Mouse (Mus musculus): ENCODE results near the gene AI854703. TPM values are rescaled to one million over a fixed set of nuclear protein-coding genes. Genes with fewer than 3 reads are reported as not detected.

The AI854703 gene
- total RNA-seq, 1 experiment from 2014 or later = 1.8 TPM

DNA sequence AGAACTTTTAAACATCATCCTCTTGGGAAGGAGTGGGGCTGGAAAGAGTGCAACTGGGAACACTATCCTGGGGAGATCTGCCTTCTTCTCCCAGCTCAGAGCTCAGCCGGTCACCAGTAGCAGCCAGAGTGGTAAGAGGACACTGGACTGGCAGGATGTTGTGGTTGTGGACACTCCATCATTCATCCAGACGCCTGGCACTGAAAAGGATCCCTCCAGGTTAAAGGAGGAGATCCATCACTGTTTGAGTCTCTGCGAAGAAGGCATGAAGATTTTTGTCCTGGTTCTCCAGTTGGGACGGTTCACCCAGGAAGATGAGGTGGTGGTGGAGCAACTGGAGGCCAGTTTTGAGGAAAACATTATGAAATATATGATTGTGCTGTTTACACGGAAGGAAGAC, 32.2 kb downstream of the AI854703 start:
- DNase-seq = no peak

DNA sequence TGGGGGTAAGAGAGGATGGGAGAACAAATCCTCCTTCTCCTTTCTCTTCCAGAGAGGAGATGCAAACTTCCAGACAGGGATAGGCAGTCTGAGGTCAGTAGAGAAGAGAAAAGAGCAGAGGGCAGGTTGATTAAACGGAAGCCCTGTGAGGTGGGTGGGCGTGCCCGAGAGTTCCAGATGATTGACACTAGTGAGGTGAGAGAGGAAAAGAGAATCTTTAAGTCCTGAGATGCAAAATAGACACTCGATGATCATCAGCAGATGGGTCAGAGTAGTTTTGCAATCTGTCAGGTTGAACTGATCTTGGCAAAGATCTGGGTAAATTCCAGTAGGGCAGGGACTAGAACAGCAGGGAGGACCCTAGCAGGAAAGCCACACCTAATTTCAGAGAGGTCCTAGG, 38.2 kb downstream of the AI854703 start:
- DNase-seq = no peak

DNA sequence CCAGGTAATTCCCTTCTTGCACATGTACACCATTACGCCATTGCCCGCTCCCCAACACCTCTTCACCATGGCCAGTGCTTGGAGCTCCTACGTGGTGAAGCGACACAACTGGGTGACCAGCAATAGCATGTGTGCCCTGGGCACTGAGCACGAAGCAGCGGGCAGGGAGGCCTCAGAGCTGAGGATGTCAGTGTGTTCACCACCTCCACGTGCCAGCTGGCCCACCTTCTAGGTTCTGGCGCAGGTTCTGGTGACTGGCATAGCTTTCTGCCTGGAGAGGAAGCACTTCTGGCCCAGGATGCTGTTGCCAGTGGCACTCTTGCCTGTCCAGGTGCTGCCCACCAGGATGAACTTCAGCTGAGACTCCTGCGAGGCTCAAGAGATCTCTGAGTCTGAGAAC, 38.9 kb downstream of the AI854703 start:
- DNase-seq = no peak

DNA sequence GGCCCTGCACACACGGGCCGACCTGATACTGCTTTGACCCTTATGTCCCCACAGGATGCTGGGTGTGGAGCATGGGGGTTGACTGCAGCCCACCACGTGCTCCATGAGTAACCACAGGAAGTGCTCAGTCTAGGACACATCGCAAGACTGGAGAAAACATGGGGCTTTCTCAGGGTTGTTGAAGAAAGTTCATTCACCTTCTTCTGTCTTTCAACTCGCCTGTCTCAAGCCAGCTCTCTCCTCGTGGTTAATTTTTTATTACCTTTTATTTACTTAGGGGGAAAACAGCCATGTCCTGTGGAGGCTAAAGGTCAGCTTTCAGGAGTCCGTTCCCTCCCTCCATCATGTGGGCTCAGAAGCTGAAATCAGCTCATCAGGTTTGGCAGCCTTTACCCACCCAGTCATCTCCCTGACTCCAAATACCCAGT, 39.6 kb downstream of the AI854703 start:
- DNase-seq = no peak

DNA sequence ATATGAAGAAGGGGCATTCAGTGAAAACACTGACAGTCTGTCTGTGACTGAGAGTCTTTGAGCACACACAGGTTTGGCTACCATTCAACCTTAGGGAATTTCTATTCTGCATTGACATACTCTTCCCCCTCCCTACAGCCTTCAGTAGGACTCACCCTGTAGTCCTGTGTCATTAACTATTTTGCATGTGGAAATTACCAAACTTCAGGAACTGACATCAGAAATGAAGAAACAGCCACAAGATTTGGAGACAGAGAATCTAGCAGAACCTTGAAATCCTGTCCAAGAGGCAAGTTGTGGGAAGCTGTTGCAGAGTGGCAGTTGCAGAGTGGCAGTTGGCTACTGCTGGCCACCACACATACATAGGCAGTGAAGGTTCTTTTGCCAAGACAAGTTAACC, 41.5 kb downstream of the AI854703 start:
- no peak for DNase-seq

DNA sequence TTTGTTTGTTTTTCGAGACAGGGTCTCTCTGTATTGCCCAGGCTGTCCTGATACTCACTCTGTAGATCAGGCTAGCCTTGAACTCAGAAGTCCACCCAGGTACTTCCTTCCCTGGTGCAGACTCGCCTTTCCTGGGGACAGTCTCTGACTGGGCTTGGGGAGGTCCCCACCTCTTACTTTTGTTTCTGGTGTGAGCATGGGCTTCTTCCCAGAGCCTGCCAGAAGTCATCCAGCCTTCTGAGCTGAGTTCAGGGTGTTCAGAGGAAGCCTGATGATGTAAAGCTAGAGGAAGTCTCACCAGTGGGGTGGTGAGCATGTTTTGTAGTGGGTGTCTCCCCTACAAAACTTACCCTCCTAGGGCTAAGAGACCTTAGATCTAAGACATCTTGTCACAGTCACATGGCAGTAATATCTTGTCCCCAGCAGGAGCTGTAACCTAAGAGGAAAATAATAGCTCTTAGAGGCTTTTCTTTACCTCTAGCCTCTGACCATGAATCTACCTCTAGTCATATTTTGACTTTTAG, 42.9 kb downstream of the AI854703 start:
- DNase-seq = no peak

DNA sequence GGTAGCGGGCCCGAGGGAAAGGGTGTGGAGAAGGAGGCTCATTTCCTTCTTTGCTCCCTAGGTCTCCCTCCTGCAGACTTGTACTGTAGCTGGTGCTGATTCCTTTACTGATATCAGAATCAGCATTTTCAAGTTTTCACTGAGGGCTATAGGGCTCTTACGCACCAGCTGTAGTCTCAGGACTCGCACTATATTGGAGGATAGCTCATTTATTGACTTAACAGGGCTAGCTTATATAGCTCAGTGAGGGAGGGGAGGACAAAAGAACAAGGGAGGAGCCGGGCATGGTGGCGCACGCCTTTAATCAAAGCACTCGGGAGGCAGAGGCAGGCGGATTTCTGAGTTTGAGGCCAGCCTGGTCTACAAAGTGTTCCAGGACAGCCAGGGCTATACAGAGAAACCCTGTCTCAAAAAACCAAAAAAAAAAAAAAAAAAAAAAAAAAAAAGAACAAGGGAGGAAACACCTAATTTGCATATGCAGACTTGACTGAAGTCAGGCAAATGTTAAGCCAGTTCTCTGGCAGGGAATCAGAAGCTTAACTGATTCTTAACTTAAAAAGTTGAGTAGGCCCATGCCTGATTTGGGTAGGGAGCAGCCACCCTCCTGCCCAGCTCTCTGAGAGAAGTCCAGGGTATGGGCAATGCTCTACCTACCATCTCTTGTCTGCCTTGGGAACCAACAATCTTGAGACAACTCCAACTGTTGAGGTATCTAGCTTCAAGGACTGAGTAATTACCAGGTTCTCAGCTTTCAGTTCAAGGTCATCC, 47.9 kb downstream of the AI854703 start:
- no peak for DNase-seq

DNA sequence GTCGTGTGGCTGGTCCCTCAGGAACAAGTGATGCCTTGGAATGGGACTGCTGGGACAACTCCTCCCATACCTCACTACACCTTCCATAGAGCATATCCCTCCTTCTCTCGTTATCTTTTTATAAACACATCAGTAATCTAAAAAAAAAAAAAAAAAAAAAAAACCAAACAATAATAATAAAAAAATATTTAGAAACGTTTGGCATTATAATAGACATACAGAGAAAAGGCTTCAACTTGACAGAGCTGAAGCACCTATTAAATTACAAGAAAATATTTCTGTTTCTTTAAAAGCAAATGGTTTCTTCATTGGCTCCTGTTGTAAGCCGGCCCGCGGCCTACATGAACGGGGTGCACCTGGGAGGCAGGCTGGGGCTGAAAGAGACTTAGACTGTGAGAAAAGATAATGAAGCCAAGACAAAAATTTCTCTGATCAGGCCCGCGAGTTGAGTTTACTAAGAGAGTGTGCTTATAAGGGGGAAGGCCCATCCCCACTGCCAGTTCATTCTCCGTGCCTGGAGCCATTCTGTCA, 48.9 kb downstream of the AI854703 start:
- no peak for DNase-seq

DNA sequence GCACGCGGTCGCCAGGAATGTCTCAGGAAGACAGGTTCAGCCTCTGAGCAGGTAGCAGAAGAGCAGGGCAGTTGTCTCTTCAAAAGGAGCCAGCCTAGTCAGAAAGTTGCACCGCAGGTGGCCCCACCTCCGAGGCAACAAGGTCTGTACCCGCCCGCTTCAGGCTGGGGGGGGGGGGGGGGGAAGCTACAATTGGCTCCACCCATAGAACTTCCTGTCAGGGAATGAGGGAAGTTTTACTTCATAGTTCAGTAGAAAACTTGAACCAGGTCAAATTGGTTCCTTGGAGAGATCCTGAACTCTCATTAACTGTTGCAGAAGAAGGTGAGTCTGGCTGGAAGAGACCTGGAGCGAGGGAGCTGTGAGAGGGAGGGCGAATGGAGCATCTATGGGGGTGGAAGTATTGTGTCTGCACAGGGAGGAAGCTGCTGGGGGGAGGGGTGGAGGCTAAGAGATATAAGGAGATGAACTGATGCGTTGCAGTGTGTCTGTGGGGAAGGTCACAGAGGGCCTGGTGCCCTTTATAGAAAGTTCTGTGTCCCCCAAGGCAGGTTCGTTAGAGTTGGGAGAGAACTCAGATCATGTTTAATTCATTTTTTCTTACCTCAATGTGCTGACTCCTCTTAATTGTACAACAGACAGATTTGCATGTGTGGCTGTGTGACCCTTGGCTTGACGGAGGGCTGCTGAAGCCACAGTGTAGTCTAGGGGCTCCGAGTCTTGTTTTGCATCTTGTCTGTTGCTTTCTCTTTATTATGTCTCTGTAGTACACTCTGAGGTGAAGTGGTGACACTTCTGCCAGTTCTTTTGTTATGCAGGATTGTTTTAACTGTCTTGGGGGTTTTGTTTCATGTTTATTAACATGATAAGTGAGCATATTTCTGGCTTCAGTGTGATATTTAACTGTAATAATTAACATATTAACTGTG, 49.6 kb downstream of the AI854703 start, which contains the start of gene Gimap9:
TSS of gene Gimap9 (plus strand) at position 199 of the 929 bp plus-strand sequence.
- peak; percentile 54 for DNase-seq

DNA sequence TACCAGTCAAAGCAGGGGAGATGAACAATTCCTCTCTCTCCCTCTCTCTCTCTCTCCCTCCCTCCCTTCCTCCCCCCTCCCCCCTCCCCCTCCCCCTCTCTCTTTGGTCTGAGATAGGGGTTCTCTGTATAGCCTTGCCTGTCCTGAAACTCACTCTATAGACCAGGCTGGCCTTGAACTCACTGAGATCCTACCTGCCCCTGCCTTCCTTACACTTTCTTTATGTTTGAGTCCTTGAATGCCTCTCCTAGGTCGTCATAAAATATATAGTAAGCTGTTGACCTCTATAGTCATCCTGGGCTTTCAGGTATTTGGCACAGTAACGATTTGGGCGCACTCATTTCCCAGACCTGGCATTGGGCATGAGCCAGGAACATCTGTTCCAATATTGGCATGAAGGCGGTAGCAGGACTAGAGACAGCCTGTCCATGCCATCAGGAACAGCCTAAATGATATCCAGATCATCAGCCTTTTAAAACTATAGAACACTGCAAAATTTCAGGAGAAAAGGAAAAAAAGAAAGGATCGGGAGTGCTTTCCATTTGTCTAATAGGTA, 50.4 kb downstream of the AI854703 start:
- no peak for DNase-seq

DNA sequence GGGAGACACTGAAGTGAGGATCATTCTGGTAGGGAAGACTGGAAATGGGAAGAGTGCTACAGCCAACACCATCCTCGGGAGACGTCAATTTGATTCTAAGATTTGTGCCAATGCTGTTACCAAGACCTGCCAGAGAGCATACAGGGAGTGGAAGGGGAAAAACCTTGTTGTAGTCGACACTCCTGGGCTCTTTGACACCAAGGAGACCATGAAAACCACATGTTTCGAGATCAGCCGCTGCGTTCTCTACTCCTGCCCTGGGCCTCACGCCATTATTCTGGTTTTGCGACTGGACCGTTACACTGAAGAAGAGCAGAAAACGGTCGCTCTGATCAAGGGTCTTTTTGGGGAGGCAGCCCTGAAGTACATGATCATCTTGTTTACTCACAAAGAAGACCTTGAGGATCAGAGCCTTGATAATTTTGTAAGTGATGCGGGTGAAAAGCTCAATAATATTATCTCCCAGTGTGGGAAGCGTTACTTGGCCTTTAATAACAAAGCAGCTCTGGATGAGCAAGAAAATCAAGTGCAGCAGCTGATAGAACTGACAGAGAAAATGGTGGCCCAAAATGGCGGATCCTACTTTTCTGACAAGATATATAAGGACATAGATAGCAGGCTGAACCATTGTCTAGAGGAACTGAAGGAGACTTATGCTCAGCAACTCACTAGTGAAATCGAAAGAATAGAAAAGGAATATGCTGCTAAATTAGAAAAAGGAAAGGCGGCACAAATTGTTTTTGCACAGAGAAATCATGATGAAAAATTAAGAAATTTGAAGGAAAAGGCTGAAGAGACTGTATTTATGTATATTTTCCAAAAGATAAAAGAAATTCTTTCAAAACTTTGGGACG, 51.2 kb downstream of the AI854703 start:
- DNase-seq = no peak

DNA sequence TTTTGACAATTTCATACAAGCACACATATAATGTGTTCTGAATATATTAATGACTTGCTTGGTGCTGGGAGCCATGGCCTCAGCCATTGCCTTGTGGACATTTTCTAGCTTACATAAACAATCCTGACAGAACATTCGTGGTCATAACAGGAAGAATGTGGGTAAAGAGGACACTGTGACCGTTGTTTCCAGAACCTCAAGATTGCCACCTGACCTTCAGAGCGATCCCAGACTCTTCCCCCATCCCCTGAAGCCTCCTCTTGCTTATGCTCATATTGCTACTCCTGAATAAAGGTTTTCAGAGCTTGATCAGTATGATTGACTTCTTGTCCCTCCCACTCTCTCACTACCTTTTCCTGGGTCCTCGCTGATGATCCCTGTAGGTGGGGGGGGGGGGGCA, 51.8 kb downstream of the AI854703 start:
- DNase-seq = no peak

DNA sequence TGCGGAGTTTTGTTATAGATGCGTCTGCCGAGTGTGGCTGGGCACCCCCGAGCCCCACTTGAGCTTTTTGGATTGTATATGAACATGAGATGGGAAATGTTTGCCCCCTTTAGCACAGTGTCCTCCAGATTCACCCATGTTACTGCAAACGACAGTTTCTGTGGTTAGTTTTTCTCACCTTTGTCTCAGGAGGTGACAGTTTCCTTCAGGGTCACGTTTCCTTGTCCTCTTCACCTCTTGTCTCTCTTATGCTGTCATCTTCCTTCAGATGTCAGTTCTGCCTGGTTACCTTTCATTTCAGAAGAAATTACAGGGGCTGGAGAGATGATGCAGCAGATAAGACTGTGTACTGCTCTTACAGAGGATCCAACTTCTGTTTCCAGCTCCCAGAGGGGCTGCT, 53.1 kb downstream of the AI854703 start:
- no peak for DNase-seq

DNA sequence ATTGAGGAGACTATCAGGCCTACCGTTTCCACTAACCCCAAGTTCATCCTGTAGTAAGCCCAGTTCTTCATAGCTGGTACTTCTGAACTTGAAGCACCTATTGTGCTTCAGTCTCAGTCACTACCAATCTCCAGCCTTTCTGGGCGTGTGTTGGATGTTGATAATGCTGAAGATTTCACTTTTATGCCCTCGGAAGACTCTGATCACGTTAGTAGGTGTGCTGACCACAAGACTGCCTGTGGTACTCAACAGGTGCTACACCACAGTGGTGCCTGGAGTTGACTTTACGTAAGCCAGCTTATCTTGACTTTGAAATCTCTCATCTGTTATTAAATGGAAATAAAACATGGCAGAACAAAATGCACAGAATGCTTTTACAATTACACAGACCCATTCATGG, 53.9 kb downstream of the AI854703 start:
- DNase-seq = no peak

DNA sequence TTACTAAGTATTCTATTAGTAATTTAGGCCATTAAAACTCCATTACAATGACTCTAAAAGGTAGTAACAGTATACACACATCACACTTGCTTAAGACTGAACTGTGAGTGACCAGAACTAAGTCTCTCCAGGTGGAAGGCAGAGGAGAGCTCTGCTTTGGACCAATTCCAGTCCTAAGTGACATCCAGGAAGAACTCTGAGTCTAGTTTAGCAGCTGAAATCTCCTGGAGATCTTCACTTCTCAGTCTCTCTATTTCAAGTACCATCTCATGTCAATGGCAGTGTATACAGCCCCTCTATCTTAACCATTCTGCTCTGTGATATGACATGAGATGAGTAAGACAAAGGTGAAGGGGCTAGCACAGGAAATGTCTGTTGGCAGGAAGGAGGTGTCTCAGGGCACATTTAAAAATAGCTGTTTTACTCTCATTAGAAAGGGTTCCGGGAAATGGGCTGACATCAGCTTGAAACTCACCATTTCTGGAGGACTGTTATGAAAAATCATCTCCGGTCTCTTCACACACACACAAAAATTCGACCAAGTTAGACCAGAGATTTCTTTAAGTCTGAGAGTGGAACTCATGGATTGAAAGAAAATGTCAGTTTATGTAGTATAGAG, 55.0 kb downstream of the AI854703 start:
- DNase-seq = no peak

DNA sequence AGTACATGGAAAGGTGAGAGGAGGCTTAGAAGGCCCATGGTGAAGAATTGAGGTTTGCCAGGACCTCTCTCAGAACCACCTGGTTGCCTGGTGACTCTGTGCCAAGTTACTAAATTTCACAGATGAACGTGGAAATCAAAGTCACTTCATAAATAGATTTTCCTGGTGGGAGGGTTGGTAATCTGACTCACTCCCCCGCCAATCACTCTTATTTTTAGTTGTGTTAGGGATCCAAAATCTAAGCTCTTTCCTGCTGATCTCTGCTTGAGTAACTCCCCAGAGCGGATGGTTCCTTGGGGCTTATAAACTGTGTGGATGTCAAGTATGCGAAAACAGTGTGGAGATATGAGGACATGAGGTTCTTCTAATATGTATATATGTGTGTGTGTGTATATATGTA, 55.7 kb downstream of the AI854703 start:
- DNase-seq = no peak

Other genes with a start within 250 kb of the AI854703 start
- gene Krba1, start 231.2 kb upstream of the AI854703 start, total RNA-seq (2021) = 26.3 and 30.5 TPM in 2 replicates
- gene Zfp467, start 180.9 kb upstream of the AI854703 start, total RNA-seq (2021) = 41.5 and 42.1 TPM in 2 replicates
- 2.6 TPM in 2 replicates for gene Sspo, start 178.5 kb upstream of the AI854703 start, total RNA-seq (2021)
- 41.8 and 45.7 TPM in 2 replicates for gene Atp6v0e2, start 89.1 kb upstream of the AI854703 start, total RNA-seq (2021)
- gene Lrrc61, start 72.0 kb upstream of the AI854703 start, total RNA-seq (2021) = 26.1 and 28.7 TPM in 2 replicates
- gene Rarres2, start 54.0 kb upstream of the AI854703 start, total RNA-seq (2021) = 74.2 and 241 TPM in 2 replicates
- gene Gm45021, start 37.2 kb upstream of the AI854703 start, total RNA-seq (2021) = not detected in 2 replicates
- 42.8 TPM in 2 replicates for gene Repin1, start 32.9 kb upstream of the AI854703 start, total RNA-seq (2021)
- not detected in 2 replicates for gene Gm44965, start 32.8 kb upstream of the AI854703 start, total RNA-seq (2021)
- gene Zfp775, start 24.7 kb upstream of the AI854703 start, total RNA-seq (2021) = 7.7 and 8.9 TPM in 2 replicates
- gene Gimap8, start 20.5 kb downstream of the AI854703 start, total RNA-seq (2021) = 12.1 and 20.4 TPM in 2 replicates
- 6.5 and 12.1 TPM in 2 replicates for gene Gimap9, start 49.4 kb downstream of the AI854703 start, total RNA-seq (2021)
- 54.8 and 62.2 TPM in 2 replicates for gene Gimap4, start 57.8 kb downstream of the AI854703 start, total RNA-seq (2021)
- gene Gimap6, start 81.5 kb downstream of the AI854703 start, total RNA-seq (2021) = 63.5 and 88.5 TPM in 2 replicates
- 4.9 and 12.6 TPM in 2 replicates for gene Gm28053, start 91.8 kb downstream of the AI854703 start, total RNA-seq (2021)
- 0.63 and 3.8 TPM in 2 replicates for gene Gimap7, start 91.9 kb downstream of the AI854703 start, total RNA-seq (2021)
- gene Gimap1, start 112.3 kb downstream of the AI854703 start, total RNA-seq (2021) = 15.4 and 36.5 TPM in 2 replicates
- 11.0 and 23.6 TPM in 2 replicates for gene Gimap5, start 119.4 kb downstream of the AI854703 start, total RNA-seq (2021)
- 1.8 and 19.3 TPM in 2 replicates for gene Gimap3, start 144.1 kb downstream of the AI854703 start, total RNA-seq (2021)
- gene Tmem176a, start 214.2 kb downstream of the AI854703 start, total RNA-seq (2021) = 139 and 181 TPM in 2 replicates
- gene Tmem176b, start 214.7 kb downstream of the AI854703 start, total RNA-seq (2021) = 293 and 324 TPM in 2 replicates
- gene Aoc1, start 246.1 kb downstream of the AI854703 start, total RNA-seq (2021) = not detected in 2 replicates